Mouse (Mus musculus): ENCODE results near the gene Abcb11. TPM values are rescaled to one million over a fixed set of nuclear protein-coding genes. Genes with fewer than 3 reads are reported as not detected.

Gene Abcb11
- polyA plus RNA-seq, 1 experiment from 2014 or later = 0.19 TPM

- H3K27ac ChIP-seq (ENCODE audit: low read length) = no peak overlapping the region
- H3K4me2 ChIP-seq (ENCODE audit: low read depth, low read length) = no peak overlapping the region
- no peak overlapping the region for H3K9ac ChIP-seq (ENCODE audit: low read length)
- ATAC-seq (ENCODE audit: low read depth) = no peak
- no peaks in the 10 kb centered on the region for H3K27me3 ChIP-seq (ENCODE audit: control insufficient read depth, insufficient read depth, low read depth, low read length)
- WGBS = 83% methylated on average over 5 of the region's 5 CpGs
- H3K9me3 ChIP-seq (ENCODE audit: control insufficient read depth, low read length) = no peaks in the 10 kb centered on the region
- H3K36me3 ChIP-seq (ENCODE audit: control insufficient read depth, insufficient read depth, low read length) = no peaks in the 10 kb centered on the region
- H3K4me1 ChIP-seq (replicated peaks; ENCODE audit: control insufficient read depth, insufficient read depth, low read length) = no peaks in the 10 kb centered on the region
- H3K4me3 ChIP-seq (ENCODE audit: low read length) = no peak overlapping the region
These were observed 107.3 kb downstream of the Abcb11 start for GRCm38 (mm10) chr2:69234976-69235678.

GRCm38 (mm10) chr2:69232101-69232500 lies 110.3 kb downstream of the Abcb11 start:
- Histone ChIP-seq H3K27ac (ENCODE audit: low read length) (no peak overlapping the region), H3K36me3 (ENCODE audit: control insufficient read depth, insufficient read depth, low read length) (no peaks in the 10 kb centered on the region), H3K4me1 (replicated peaks; ENCODE audit: control insufficient read depth, insufficient read depth, low read length) (no peaks in the 10 kb centered on the region), H3K9me3 (ENCODE audit: control insufficient read depth, low read length) (no peaks in the 10 kb centered on the region), H3K4me3 (ENCODE audit: low read length) (no peak overlapping the region), H3K27me3 (ENCODE audit: control insufficient read depth, insufficient read depth, low read depth, low read length) (no peaks in the 10 kb centered on the region), H3K9ac (ENCODE audit: low read length) (no peak overlapping the region), H3K4me2 (ENCODE audit: low read depth, low read length) (no peak overlapping the region)
- no peak for ATAC-seq (ENCODE audit: low read depth)

- H3K9me3 ChIP-seq (ENCODE audit: control insufficient read depth, low read length) = no peaks in the 10 kb centered on the region
- H3K36me3 ChIP-seq (ENCODE audit: control insufficient read depth, insufficient read depth, low read length) = no peaks in the 10 kb centered on the region
- H3K27ac ChIP-seq (ENCODE audit: low read length) = no peak overlapping the region
- no peak for ATAC-seq (ENCODE audit: low read depth)
- no peaks in the 10 kb centered on the region for H3K27me3 ChIP-seq (ENCODE audit: control insufficient read depth, insufficient read depth, low read depth, low read length)
- H3K9ac ChIP-seq (ENCODE audit: low read length) = no peak overlapping the region
- H3K4me2 ChIP-seq (ENCODE audit: low read depth, low read length) = no peak overlapping the region
- no peaks in the 10 kb centered on the region for H3K4me1 ChIP-seq (replicated peaks; ENCODE audit: control insufficient read depth, insufficient read depth, low read length)
- WGBS = 67% methylated on average over 2 of the region's 2 CpGs
- no peak overlapping the region for H3K4me3 ChIP-seq (ENCODE audit: low read length)
These were observed 112.3 kb downstream of the Abcb11 start for GRCm38 (mm10) chr2:69230137-69230536.

GRCm38 (mm10) chr2:69228635-69229034 lies 113.8 kb downstream of the Abcb11 start:
- no peak overlapping the region for H3K27ac ChIP-seq (ENCODE audit: low read length)
- H3K9me3 ChIP-seq (ENCODE audit: control insufficient read depth, low read length) = no peaks in the 10 kb centered on the region
- ATAC-seq (ENCODE audit: low read depth) = no peak
- no peaks in the 10 kb centered on the region for H3K36me3 ChIP-seq (ENCODE audit: control insufficient read depth, insufficient read depth, low read length)
- 80% methylated on average over 6 of the region's 6 CpGs for WGBS
- no peak overlapping the region for H3K4me2 ChIP-seq (ENCODE audit: low read depth, low read length)
- H3K4me3 ChIP-seq (ENCODE audit: low read length) = no peak overlapping the region
- no peaks in the 10 kb centered on the region for H3K27me3 ChIP-seq (ENCODE audit: control insufficient read depth, insufficient read depth, low read depth, low read length)
- no peak overlapping the region for H3K9ac ChIP-seq (ENCODE audit: low read length)
- no peaks in the 10 kb centered on the region for H3K4me1 ChIP-seq (replicated peaks; ENCODE audit: control insufficient read depth, insufficient read depth, low read length)

- H3K27me3 ChIP-seq (ENCODE audit: control insufficient read depth, insufficient read depth, low read depth, low read length) = no peaks in the 10 kb centered on the region
- WGBS = 86% methylated on average over 9 of the region's 9 CpGs
- H3K36me3 ChIP-seq (ENCODE audit: control insufficient read depth, insufficient read depth, low read length) = no peaks in the 10 kb centered on the region
- no peaks in the 10 kb centered on the region for H3K9me3 ChIP-seq (ENCODE audit: control insufficient read depth, low read length)
- no peaks in the 10 kb centered on the region for H3K4me1 ChIP-seq (replicated peaks; ENCODE audit: control insufficient read depth, insufficient read depth, low read length)
- no peak overlapping the region for H3K4me3 ChIP-seq (ENCODE audit: low read length)
- no peak overlapping the region for H3K9ac ChIP-seq (ENCODE audit: low read length)
- H3K4me2 ChIP-seq (ENCODE audit: low read depth, low read length) = no peak overlapping the region
- H3K27ac ChIP-seq (ENCODE audit: low read length) = no peak overlapping the region
- ATAC-seq (ENCODE audit: low read depth) = no peak
These were observed 115.5 kb downstream of the Abcb11 start for GRCm38 (mm10) chr2:69226876-69227275.

GRCm38 (mm10) chr2:69224724-69225123 lies 117.7 kb downstream of the Abcb11 start:
- ATAC-seq (ENCODE audit: low read depth) = no peak
- Histone ChIP-seq H3K36me3 (ENCODE audit: control insufficient read depth, insufficient read depth, low read length) (no peaks in the 10 kb centered on the region), H3K27ac (ENCODE audit: low read length) (no peak overlapping the region), H3K9me3 (ENCODE audit: control insufficient read depth, low read length) (no peaks in the 10 kb centered on the region), H3K4me3 (ENCODE audit: low read length) (no peak overlapping the region), H3K4me2 (ENCODE audit: low read depth, low read length) (no peak overlapping the region), H3K9ac (ENCODE audit: low read length) (no peak overlapping the region), H3K27me3 (ENCODE audit: control insufficient read depth, insufficient read depth, low read depth, low read length) (no peaks in the 10 kb centered on the region), H3K4me1 (replicated peaks; ENCODE audit: control insufficient read depth, insufficient read depth, low read length) (no peaks in the 10 kb centered on the region)
- 37% methylated on average over 2 of the region's 2 CpGs for WGBS

GRCm38 (mm10) chr2:69222815-69223214 lies 119.6 kb downstream of the Abcb11 start:
- H3K36me3 ChIP-seq (ENCODE audit: control insufficient read depth, insufficient read depth, low read length) = no peaks in the 10 kb centered on the region
- ATAC-seq (ENCODE audit: low read depth) = no peak
- H3K27ac ChIP-seq (ENCODE audit: low read length) = no peak overlapping the region
- no peak overlapping the region for H3K4me3 ChIP-seq (ENCODE audit: low read length)
- no peaks in the 10 kb centered on the region for H3K9me3 ChIP-seq (ENCODE audit: control insufficient read depth, low read length)
- no peak overlapping the region for H3K4me2 ChIP-seq (ENCODE audit: low read depth, low read length)
- no peaks in the 10 kb centered on the region for H3K4me1 ChIP-seq (replicated peaks; ENCODE audit: control insufficient read depth, insufficient read depth, low read length)
- no peaks in the 10 kb centered on the region for H3K27me3 ChIP-seq (ENCODE audit: control insufficient read depth, insufficient read depth, low read depth, low read length)
- WGBS = 63% methylated on average over 10 of the region's 10 CpGs
- H3K9ac ChIP-seq (ENCODE audit: low read length) = no peak overlapping the region

GRCm38 (mm10) chr2:69221868-69222416 lies 120.5 kb downstream of the Abcb11 start:
- no peak for ATAC-seq (ENCODE audit: low read depth)
- Histone ChIP-seq H3K27ac (ENCODE audit: low read length) (no peak overlapping the region), H3K4me1 (replicated peaks; ENCODE audit: control insufficient read depth, insufficient read depth, low read length) (no peaks in the 10 kb centered on the region), H3K27me3 (ENCODE audit: control insufficient read depth, insufficient read depth, low read depth, low read length) (no peaks in the 10 kb centered on the region), H3K4me2 (ENCODE audit: low read depth, low read length) (no peak overlapping the region), H3K9me3 (ENCODE audit: control insufficient read depth, low read length) (no peaks in the 10 kb centered on the region), H3K36me3 (ENCODE audit: control insufficient read depth, insufficient read depth, low read length) (no peaks in the 10 kb centered on the region), H3K9ac (ENCODE audit: low read length) (no peak overlapping the region), H3K4me3 (ENCODE audit: low read length) (no peak overlapping the region)
- WGBS = 57% methylated on average over 5 of the region's 5 CpGs

- H3K9me3 ChIP-seq (ENCODE audit: control insufficient read depth, low read length) = no peaks in the 10 kb centered on the region
- H3K4me1 ChIP-seq (replicated peaks; ENCODE audit: control insufficient read depth, insufficient read depth, low read length) = no peaks in the 10 kb centered on the region
- no peak overlapping the region for H3K4me2 ChIP-seq (ENCODE audit: low read depth, low read length)
- WGBS = 54% methylated on average over 7 of the region's 7 CpGs
- no peak overlapping the region for H3K4me3 ChIP-seq (ENCODE audit: low read length)
- H3K9ac ChIP-seq (ENCODE audit: low read length) = no peak overlapping the region
- no peaks in the 10 kb centered on the region for H3K36me3 ChIP-seq (ENCODE audit: control insufficient read depth, insufficient read depth, low read length)
- H3K27ac ChIP-seq (ENCODE audit: low read length) = no peak overlapping the region
- ATAC-seq (ENCODE audit: low read depth) = no peak
- no peaks in the 10 kb centered on the region for H3K27me3 ChIP-seq (ENCODE audit: control insufficient read depth, insufficient read depth, low read depth, low read length)
These were observed 127.2 kb downstream of the Abcb11 start for GRCm38 (mm10) chr2:69215242-69215641.
